Mouse (Mus musculus) hematopoietic stem cell, adult 5-6 weeks (primary cell): ENCODE measurements around the gene Dao. TPM values are rescaled to one million over a fixed set of nuclear protein-coding genes. Genes with fewer than 3 reads are reported as not detected.

Source experiments
- ATAC-seq, 2 experiments: fragments of 125-278 bp in 1 of 2; replicated peaks in 1 of 2; 2 replicates each; pipeline ENCODE4 v1.8.0; 2016 to 2017; ENCODE audit warnings: inconsistent platforms in 2 of 2, mild to moderate bottlenecking in 2 of 2, moderate number of reproducible peaks in 2 of 2, low read depth in 1 of 2, moderate TSS enrichment in 1 of 2; ENCODE audit not compliant: low FRiP score in 2 of 2, poor library complexity in 2 of 2, severe bottlenecking in 2 of 2, insufficient read depth in 1 of 2, low TSS enrichment in 1 of 2
- total RNA-seq: library from RNA; stranded (forward); fragments of 172-1452, 232-1000 nt; gene quantifications from 2 replicates; pipeline ENCODE4 v1.2.3, GENCODE M21; 2017

The Dao gene
- total RNA-seq, 1 experiment from 2014 or later, result not detected

- ATAC-seq, result no peak
These were observed 1.6 kb downstream of the Dao start for GRCm38 (mm10) chr5:114005100-114005499.

- ATAC-seq, result no peak
These were observed 3.5 kb downstream of the Dao start for GRCm38 (mm10) chr5:114006974-114007373.

GRCm38 (mm10) chr5:114007753-114008453 lies 4.4 kb downstream of the Dao start:
- ATAC-seq, result no peak

- ATAC-seq, result no peak
These were observed 5.5 kb downstream of the Dao start for GRCm38 (mm10) chr5:114009049-114009448.

- ATAC-seq, result no peak
These were observed 11.6 kb downstream of the Dao start for GRCm38 (mm10) chr5:114015121-114015520.

DNA sequence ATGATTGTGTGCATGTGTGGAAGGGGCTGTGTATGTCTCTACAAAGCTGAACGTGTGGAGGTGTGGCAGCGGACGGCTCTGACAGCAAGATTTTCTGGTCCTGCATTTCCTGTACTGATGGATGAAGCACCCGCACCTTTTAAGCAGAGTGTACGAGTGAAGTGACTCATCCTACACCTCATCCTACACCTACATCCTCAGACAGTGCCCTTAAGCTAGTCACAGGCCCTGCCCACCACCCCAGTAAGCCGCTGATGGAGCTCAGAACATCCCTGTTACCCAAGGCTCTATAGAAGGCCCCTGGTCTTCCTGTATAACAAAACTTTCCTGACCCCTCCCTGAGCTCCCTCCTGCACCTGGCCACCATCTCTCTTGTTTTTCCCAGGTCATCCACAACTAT lies 20.9 kb downstream of the Dao start:
- ATAC-seq, result no peak

- ATAC-seq, result no peak
These were observed 21.4 kb downstream of the Dao start for GRCm38 (mm10) chr5:114024885-114025284.

- 0 out of 4 replicates have a peak, but pooled peaks of 1 of the 2 experiments have one; percentile 10 for ATAC-seq
These were observed 23.9 kb downstream of the Dao start for GRCm38 (mm10) chr5:114027217-114027944.

DNA sequence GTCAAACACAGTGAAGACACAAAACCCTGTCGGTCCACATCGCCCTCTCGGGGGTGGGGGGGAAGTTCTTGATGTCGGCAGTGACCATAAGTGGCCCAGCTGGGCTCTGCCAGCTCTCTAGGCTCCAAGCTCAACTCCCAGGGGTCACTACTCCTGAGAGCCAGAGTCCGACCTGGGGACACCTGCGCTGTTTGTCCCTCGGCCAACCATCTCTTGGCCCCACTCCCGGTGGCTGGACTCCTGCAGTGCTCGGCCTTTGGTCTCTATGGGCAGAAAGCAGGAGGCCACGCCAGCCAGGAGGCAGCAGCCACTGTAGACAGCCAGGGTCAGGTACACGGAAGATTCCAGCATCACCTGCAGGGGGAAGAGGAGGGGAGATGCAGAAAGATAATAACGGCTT lies 24.6 kb downstream of the Dao start:
- ATAC-seq, result no peak

DNA sequence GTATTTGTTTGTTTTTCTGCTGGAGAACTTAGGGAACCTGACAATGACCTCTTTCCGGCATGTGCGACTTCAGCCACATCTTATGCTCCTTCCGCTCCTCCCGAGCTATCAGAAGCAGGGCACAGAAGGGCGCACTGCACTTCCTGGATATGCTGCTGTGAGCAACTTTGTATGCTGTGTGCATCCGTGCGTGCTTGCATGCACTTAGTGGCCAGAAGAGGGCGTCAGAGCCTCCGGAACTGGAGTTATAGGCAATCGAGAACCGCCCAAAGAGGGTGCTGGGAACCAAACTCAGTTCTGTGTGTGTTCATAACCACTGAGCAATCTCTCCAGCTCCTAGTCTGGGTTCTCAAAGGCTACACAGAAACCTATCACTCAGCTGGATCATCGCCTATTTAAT lies 27.1 kb downstream of the Dao start:
- no peak for ATAC-seq

GRCm38 (mm10) chr5:114032161-114032763 lies 28.8 kb downstream of the Dao start:
- no peak for ATAC-seq

- ATAC-seq, result no peak
These were observed 30.9 kb downstream of the Dao start for GRCm38 (mm10) chr5:114034393-114034792.

DNA sequence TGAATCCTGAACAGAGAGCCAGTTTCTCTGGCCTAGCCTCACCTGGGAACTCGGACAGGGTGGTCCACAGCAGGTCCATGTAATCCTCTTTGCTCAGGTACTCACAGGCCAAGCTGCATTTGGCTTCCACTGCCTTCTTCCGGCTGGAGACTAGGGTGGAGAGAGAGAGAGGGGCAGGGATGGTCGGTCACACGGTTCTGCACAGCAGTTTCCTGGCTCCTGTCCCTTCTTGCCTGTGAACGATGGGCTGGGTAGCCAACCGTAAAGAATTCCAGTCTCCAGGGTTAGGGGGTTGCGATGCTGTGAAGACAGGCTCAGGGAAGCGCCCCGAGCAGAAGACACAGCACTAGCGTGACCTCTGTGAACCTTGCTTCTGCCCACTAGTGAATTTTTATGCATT lies 31.6 kb downstream of the Dao start:
- no peak for ATAC-seq

GRCm38 (mm10) chr5:114040508-114040907 lies 37.0 kb downstream of the Dao start:
- ATAC-seq, result no peak

GRCm38 (mm10) chr5:114040911-114041310 lies 37.4 kb downstream of the Dao start:
- ATAC-seq, result no peak

DNA sequence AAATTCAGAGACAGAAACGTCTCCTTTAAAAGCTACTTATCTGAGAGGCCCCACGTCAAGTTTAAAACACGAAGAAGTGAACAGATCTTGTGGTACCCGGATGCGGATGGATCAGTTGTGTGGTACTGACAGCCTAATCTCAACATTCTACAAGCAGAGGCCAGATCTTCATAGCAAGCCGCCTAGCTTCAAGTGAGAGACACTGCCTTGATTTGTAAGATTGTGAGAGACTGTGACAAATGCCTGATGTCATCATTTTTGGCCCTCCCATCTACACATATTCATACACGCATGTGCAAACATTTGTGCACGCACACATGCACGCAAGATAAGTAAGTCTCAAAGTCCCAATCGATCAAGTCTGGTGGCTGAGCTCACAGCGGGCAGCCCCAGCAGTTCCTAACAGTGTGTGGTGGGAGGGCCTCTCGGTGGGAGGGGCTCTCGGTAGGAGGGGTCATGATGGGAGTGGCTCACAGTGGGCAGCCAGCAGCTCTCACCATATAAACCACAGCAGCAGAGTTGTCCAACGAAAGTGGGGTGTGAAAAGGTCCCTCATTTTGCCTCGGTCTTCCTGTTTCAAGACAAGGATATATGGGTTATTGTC lies 37.9 kb downstream of the Dao start:
- ATAC-seq, result peak; percentile 85 to 91

DNA sequence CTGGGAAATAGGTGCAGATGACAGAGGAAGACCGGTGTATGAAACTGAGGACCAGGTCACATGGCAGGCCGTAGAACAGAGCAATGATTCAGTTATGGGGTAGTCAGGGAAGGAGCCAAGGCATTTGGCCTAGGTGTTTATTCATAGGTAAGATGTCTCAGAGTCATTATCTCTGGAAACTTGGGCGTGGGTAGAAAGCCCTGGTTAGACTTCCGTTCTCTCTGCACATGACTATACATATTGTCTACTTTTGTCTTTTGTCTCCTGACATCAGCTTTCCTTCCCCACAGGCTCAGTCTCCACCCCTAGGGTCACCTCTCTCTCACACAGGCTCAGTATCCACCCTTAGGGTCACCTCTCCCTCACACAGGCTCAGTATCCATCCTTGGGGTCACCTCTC lies 40.3 kb downstream of the Dao start:
- ATAC-seq, result no peak

DNA sequence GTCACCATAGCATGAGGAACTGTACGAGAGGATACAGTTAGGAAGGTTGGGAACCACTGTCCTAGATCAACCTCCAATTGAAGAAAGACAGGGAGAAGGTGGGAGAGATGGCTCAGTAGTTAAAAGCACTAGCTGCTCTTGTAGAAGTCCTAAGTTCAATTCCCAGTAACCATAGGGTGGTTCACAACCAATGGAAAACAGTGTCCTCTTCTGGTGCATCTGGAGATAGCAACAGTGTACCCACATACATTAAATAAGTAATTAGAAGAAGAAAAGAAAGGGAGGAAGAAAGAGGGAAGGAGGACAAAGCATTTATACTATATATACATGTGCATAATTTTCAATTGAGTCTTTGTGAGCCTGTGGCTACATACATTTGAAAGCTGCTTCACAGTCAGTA lies 41.6 kb downstream of the Dao start:
- 0 out of 4 replicates have a peak, but pooled peaks of 1 of the 2 experiments have one; percentile 31 for ATAC-seq
